Mouse (Mus musculus) thymus, adult 2 months (tissue): ENCODE results near the gene Trpv2.

Experiments
- CTCF ChIP-seq: fragments of 200-500 bp; IDR thresholded peaks from 2 replicates; pipeline ENCODE4 v1.5.1; 2012; ENCODE audit warnings: mild to moderate bottlenecking, control low read depth, low read length, moderate library complexity, borderline replicate concordance; ENCODE audit not compliant: control insufficient read depth, poor library complexity, insufficient read depth; ENCODE audit errors: extremely low read depth
- POLR2A ChIP-seq: fragments of 200-500 bp; IDR thresholded peaks from 2 replicates; pipeline ENCODE4 v1.6.1; 2012; ENCODE audit warnings: mild to moderate bottlenecking, low read length, control low read depth, moderate library complexity; ENCODE audit not compliant: control insufficient read depth, poor library complexity, insufficient read depth; ENCODE audit errors: extremely low read depth

DNA sequence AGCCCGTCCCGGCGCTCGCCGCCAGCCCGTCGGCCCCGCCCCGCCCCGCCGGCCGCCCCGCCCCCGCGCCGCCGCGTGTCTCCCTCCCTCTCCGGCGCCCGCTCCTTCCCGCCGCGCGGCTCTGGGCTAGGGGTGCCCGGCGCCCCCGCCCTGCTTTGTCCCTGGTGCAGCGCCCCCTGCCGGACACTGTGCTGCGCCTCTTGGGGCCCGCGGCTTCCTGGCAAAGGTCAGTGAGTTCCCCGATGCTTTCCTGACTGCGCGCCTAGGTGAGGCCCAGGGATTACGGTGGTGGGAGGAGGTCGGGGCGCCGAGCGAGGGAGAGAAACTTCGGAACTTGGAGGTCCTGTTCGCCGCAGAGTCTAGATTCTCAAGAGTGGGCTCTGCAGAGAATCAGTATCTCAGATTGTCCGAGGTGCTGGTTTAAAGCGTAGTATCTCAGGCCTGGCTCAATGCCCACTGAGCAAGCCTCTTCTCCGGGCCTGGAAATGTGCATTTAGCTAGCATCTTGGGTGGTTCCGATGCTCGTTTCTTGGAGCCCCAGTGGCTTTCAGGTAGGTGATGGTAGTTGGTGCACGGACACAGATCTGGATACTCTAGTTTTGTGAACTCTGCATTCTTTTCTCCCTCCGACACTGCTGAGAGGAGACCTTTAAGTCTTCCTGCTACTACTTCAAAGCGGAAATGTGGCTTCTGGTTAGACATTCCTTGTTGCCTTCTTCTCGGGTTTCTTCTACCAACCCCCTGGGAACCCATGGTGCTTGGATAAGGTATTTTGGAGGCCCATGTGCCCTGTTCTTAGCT is 74.5 kb downstream of the Trpv2 start, which contains the start of gene Mmgt2:
- TF ChIP-seq POLR2A (no peak), CTCF (peak; percentile 99)
